Mouse (Mus musculus): ENCODE measurements around the gene E330021D16Rik. TPM values are rescaled to one million over a fixed set of nuclear protein-coding genes. Genes with fewer than 3 reads are reported as not detected.

The E330021D16Rik gene
- total and polyA plus RNA-seq, 3 experiments = not detected

DNA sequence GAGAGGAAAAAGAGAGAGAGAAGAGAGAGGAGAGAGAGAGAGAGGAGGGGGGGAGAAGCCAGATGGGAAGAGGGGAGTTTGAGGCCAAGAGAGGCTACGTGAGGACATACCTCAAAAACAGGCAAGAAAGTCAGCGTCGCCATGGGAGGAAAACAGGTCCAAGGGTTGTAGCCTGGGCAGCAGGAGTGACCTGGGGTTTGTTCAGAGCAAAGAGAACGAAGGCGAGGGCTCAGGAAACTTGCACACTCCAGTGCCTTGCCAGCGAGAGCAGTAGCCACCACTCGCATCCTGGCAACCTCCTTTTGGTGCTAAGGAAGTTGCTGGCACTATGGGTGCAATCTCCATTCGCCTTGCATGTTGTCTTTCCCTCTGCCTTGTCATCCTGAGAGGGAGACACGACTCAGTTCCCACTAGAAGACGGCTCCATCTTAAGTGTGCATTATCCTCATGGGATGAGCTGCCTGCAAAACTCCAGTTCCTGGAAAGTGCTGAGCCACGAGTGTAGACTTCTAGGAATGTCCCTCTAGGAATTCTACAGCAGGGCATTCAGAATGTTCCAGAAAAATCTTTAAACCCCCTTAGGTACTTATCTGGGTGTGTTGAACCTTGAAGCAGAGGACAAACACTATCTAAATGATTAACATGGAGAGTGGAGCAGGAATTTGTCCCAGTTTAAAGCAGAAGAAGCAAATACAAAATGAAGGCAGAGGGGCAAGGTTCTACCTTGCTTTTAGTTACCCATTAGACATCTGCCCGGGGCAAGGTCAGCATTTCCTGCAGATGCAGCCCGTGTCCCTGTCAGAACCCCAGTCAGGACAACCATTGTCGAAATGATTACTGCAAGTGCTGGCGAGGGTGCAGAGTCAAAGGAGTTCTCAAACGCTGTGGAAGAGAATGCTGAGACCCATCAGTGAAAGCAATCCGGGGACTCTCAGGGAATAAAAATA, 3.8 kb upstream of the E330021D16Rik start:
- dilution Hi-C loops (cut with MboI; ENCODE audit: extremely low pct_ligation_motif_present, extremely low pct_unique_long_range_greater_than_20kb, low sequenced_read_pairs) = no loop called here
- peaks cover 0 to 4% of the 10 kb centered on the region in 2 experiments; a peak in 1 of 4 replicates for H3K4me1 ChIP-seq (ENCODE audit: control insufficient read depth in 1 of 2, insufficient read depth in 2 of 2)
- H3K9me3 ChIP-seq (replicated peaks; ENCODE audit: low read length) = no peaks in the 10 kb centered on the region
- H3K27me3 ChIP-seq (replicated peaks) = peaks cover 5% of the 10 kb centered on the region
- H3K79me2 ChIP-seq (replicated peaks; ENCODE audit: control insufficient read depth, extremely low read depth, insufficient read depth, poor library complexity, severe bottlenecking) = no peaks in the 10 kb centered on the region
- TF ChIP-seq USF1 (IDR thresholded peaks at IDR 0.05; ENCODE audit: low read depth, low read length) (no peak), RAD21 (IDR thresholded peaks at IDR 0.05; ENCODE audit: low read depth, low read length) (no peak), MAFK (IDR thresholded peaks at IDR 0.05; ENCODE audit: insufficient replicate concordance, low read length) (no peak), ETS1 (conservative IDR thresholded peaks at IDR 0.05; ENCODE audit: low read depth, low read length) (no peak), USF2 (conservative IDR thresholded peaks at IDR 0.05; ENCODE audit: low read depth, low read length) (no peak), POLR2AphosphoS2 (IDR thresholded peaks at IDR 0.05; ENCODE audit: low read depth, low read length) (no peak), MYC (IDR thresholded peaks at IDR 0.05; ENCODE audit: low read depth, low read length) (no peak), KAT2A (IDR thresholded peaks at IDR 0.05; ENCODE audit: insufficient replicate concordance, low read length) (no peak), ZNF384 (IDR thresholded peaks at IDR 0.05; ENCODE audit: low read depth, low read length) (no peak), BHLHE40 (IDR thresholded peaks at IDR 0.05; ENCODE audit: low read depth, low read length) (no peak), EP300 (IDR thresholded peaks at IDR 0.05; ENCODE audit: low read length) (no peak), SMC3 (IDR thresholded peaks at IDR 0.05; ENCODE audit: low read depth, low read length) (no peak), SIN3A (IDR thresholded peaks at IDR 0.05; ENCODE audit: low read length) (no peak), CHD2 (IDR thresholded peaks at IDR 0.05; ENCODE audit: low read length) (no peak), PAX5 (IDR thresholded peaks at IDR 0.05; ENCODE audit: low read length) (no peak)
- H3K4me2 ChIP-seq (ENCODE audit: insufficient read depth, low read depth, poor library complexity, severe bottlenecking) = no peak overlapping the region
- H3K4me3 ChIP-seq (replicated peaks in 1 of 3; ENCODE audit: low read depth in 2 of 3, low read length in 2 of 3, poor library complexity in 1 of 3) = no peak overlapping the region
- H3K27ac ChIP-seq (ENCODE audit: insufficient read depth, low read depth) = no peak overlapping the region
- H3K9ac ChIP-seq (ENCODE audit: insufficient read depth, low read depth) = no peak overlapping the region
- in situ Hi-C loops (cut with MboI; ENCODE audit: low pct_ligation_motif_present, low pct_unique_long_range_greater_than_20kb, low sequenced_read_pairs) = no loop called here
- no peak for DNase-seq (ENCODE audit: extremely low read depth)
- H3K36me3 ChIP-seq (replicated peaks in 1 of 2; ENCODE audit: control insufficient read depth in 1 of 2, insufficient read depth in 1 of 2, low read length in 1 of 2) = no peaks in the 10 kb centered on the region

DNA sequence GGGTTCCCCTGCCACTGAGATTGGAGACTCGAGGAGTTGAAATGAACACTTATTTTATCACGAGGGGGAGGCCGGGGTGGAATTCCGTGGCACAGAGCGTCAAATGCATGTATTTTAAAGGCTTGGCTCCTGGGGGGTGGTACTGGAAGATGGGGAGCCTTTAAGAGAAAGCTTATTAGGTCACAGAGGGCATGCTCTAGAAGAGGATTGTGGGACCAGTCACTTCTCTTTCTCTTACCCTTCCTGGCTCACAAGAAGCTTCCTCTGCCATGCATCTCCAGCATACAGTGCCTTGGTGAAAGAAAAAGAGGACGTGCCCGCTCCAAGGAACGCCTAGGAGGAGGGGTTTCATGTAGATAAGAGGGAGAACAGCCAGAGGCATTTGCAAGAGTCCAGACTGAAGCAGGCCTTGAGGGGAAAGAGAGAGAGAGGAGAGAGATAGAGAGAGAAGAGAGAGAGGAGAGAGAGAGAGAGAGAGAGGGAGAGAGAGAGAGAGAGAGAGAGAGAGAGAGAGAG, 3.0 kb upstream of the E330021D16Rik start:
- TF ChIP-seq ETS1 (conservative IDR thresholded peaks at IDR 0.05; ENCODE audit: low read depth, low read length) = no peak
- TF ChIP-seq ZKSCAN1 (IDR thresholded peaks at IDR 0.05; ENCODE audit: borderline replicate concordance, low read depth, low read length) = no peak
- no peak for TF ChIP-seq CHD2 (IDR thresholded peaks at IDR 0.05; ENCODE audit: low read length)
- TF ChIP-seq CTCF (conservative IDR thresholded peaks at IDR 0.05 in 1 of 2, IDR thresholded peaks at IDR 0.05 in 1 of 2; ENCODE audit: low read depth in 2 of 2, low read length in 2 of 2) = no peak
- TF ChIP-seq RCOR1 (conservative IDR thresholded peaks at IDR 0.05; ENCODE audit: low read depth, low read length) = no peak
- no peak for TF ChIP-seq ZMIZ1 (IDR thresholded peaks at IDR 0.05; ENCODE audit: low read depth, low read length)
- no peak for TF ChIP-seq NELFE (IDR thresholded peaks at IDR 0.05; ENCODE audit: low read depth, low read length)
- no peak for TF ChIP-seq UBTF (IDR thresholded peaks at IDR 0.05; ENCODE audit: low read depth, low read length)
- TF ChIP-seq SIN3A (IDR thresholded peaks at IDR 0.05; ENCODE audit: low read length) = no peak
- no peak for TF ChIP-seq GABPA (IDR thresholded peaks at IDR 0.05; ENCODE audit: insufficient replicate concordance, low read depth, low read length)
- TF ChIP-seq ZC3H11A (IDR thresholded peaks at IDR 0.05; ENCODE audit: low read depth, low read length) = no peak
- TF ChIP-seq MAX (IDR thresholded peaks at IDR 0.05; ENCODE audit: low read length) = no peak
- no peak for TF ChIP-seq EP300 (IDR thresholded peaks at IDR 0.05; ENCODE audit: low read length)
- TF ChIP-seq POLR2AphosphoS2 (IDR thresholded peaks at IDR 0.05; ENCODE audit: low read depth, low read length) = no peak
- no peak for TF ChIP-seq ZNF384 (IDR thresholded peaks at IDR 0.05; ENCODE audit: low read depth, low read length)
- no peak for TF ChIP-seq KAT2A (IDR thresholded peaks at IDR 0.05; ENCODE audit: insufficient replicate concordance, low read length)
- H3K27me3 ChIP-seq (replicated peaks) = peaks cover 5% of the 10 kb centered on the region
- H3K27ac ChIP-seq (ENCODE audit: insufficient read depth, low read depth) = no peak overlapping the region
- H3K9me3 ChIP-seq (replicated peaks; ENCODE audit: low read length) = no peaks in the 10 kb centered on the region
- dilution Hi-C loops (cut with MboI; ENCODE audit: extremely low pct_ligation_motif_present, extremely low pct_unique_long_range_greater_than_20kb, low sequenced_read_pairs) (no loop called here), in situ Hi-C loops (cut with MboI; ENCODE audit: low pct_ligation_motif_present, low pct_unique_long_range_greater_than_20kb, low sequenced_read_pairs) (no loop called here)
- no peak overlapping the region for H3K4me2 ChIP-seq (ENCODE audit: insufficient read depth, low read depth, poor library complexity, severe bottlenecking)
- no peaks in the 10 kb centered on the region for H3K79me2 ChIP-seq (replicated peaks; ENCODE audit: control insufficient read depth, extremely low read depth, insufficient read depth, poor library complexity, severe bottlenecking)
- DNase-seq (ENCODE audit: extremely low read depth) = no peak
- H3K36me3 ChIP-seq (replicated peaks in 1 of 2; ENCODE audit: control insufficient read depth in 1 of 2, insufficient read depth in 1 of 2, low read length in 1 of 2) = no peaks in the 10 kb centered on the region
- peaks cover 0 to 4% of the 10 kb centered on the region in 2 experiments; a peak in 1 of 4 replicates for H3K4me1 ChIP-seq (ENCODE audit: control insufficient read depth in 1 of 2, insufficient read depth in 2 of 2)
- no peak overlapping the region for H3K4me3 ChIP-seq (replicated peaks in 1 of 3; ENCODE audit: low read depth in 2 of 3, low read length in 2 of 3, poor library complexity in 1 of 3)
- H3K9ac ChIP-seq (ENCODE audit: insufficient read depth, low read depth) = no peak overlapping the region

All from CH12.LX (cell line).